Mouse (Mus musculus): Measurements from ENCODE around the gene Cpsf2. TPM values are rescaled to one million over a fixed set of nuclear protein-coding genes. Genes with fewer than 3 reads are reported as not detected.

Cpsf2 gene
- total RNA-seq, 2 experiments from 2014 or later, result 52.6 to 99.1 TPM

DNA sequence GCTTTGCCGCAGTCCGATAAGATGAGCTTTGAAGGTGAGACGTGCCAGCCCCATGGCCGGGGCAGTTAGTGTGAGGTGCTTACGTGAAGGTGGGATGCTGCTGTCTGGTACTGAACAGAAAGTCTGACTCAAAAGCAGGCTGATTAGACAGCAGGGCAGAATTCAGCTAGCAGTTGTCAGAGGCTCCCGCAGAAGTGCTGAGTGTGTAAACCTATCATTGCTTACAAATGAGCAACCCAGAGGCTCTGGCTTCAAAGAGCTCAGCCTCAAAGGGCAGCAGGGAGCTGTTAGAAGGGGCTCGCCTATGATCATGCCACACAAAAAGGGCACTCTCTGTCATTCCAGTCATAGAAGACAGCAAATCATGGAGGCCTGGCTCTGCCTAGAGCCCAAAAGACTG lies 66.5 kb downstream of the Cpsf2 start:
- no peak for ATAC-seq (replicated peaks; ENCODE audit: low FRiP score, low TSS enrichment, poor library complexity, severe bottlenecking)

DNA sequence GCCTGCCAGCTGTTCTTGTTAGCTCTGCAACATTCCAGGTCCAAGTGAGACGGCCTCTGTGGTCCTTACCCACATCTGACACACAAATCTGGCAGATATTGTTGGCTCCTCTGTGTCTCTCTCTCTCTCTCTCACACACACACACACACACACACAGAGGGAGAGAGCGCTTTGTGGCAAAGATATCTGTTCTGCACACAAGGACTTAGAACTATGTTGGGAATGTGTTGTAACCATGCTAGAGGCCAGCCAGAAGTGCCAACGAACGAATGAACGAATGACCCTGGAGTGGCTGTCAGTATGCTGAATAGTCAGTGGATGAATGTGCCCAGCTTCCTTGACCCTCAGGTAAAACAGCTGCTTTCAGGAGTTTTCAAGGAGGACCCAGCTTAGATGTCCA lies 68.1 kb downstream of the Cpsf2 start:
- ATAC-seq (replicated peaks; ENCODE audit: low FRiP score, low TSS enrichment, poor library complexity, severe bottlenecking), result no peak

DNA sequence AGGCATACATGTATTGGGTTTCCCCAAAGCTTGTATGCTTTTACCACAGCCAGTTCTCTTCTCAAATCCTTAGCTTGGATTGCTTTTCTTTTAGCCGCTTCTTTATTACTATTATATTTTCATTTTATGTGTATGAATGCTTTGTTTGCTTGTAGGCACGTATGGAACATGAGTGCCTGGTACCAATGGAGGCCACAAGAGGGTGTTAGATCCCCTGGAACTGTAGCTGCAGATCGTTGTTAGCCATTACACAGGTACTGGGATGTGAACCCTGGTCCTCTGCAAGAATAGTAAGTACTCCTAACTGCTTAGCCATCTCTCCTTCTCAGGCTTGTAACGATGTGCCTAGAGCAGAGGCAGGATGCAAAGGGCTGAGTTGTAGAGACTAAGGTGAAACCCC lies 78.4 kb downstream of the Cpsf2 start:
- no peak for ATAC-seq (replicated peaks; ENCODE audit: low FRiP score, low TSS enrichment, poor library complexity, severe bottlenecking)

DNA sequence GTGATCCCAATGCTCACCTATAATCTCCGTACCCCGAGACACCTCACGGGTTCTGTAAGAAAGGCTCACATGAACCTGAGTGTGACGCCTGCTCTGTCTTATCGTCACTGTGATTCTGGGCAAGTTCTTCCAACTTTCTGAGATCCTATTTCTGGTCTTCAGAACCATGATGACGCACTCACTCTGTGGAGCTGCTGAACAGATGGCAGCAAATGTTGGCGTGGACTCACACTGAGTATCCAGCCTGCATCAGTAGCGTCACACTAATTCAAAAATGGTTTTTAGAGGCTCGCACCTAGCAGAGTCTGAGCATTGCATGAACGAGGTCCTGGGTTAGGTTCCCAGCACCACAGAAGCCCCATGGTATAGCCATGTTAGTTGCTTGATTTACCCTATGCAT lies 80.0 kb downstream of the Cpsf2 start:
- ATAC-seq (replicated peaks; ENCODE audit: low FRiP score, low TSS enrichment, poor library complexity, severe bottlenecking), result no peak

Other genes with a start within 250 kb of the Cpsf2 start
- gene Fbln5, start 156.9 kb upstream of the Cpsf2 start, total RNA-seq (2014; fragmentation: Nextera tagmentation), result not detected in 2 replicates
- gene Fbln5, start 156.9 kb upstream of the Cpsf2 start, total RNA-seq (2017), result not detected in 2 replicates
- gene Trip11, start 62.7 kb upstream of the Cpsf2 start, total RNA-seq (2014; fragmentation: Nextera tagmentation), result 25.8 and 31.7 TPM in 2 replicates
- gene Trip11, start 62.7 kb upstream of the Cpsf2 start, total RNA-seq (2017), result 31.2 and 46.2 TPM in 2 replicates
- 18.9 and 24.3 TPM in 2 replicates for gene Atxn3, start 17.7 kb upstream of the Cpsf2 start, total RNA-seq (2014; fragmentation: Nextera tagmentation)
- gene Atxn3, start 17.7 kb upstream of the Cpsf2 start, total RNA-seq (2017), result 46.3 and 70.9 TPM in 2 replicates
- not detected in 2 replicates for gene Slc24a4, start 152.7 kb downstream of the Cpsf2 start, total RNA-seq (2014; fragmentation: Nextera tagmentation)
- not detected in 2 replicates for gene Slc24a4, start 152.7 kb downstream of the Cpsf2 start, total RNA-seq (2017)